Mouse (Mus musculus): ENCODE data around the gene Cerk.
"Not testable (repeated sequence)": the region's sequence is repeated elsewhere in the genome, so short reads cannot be mapped to it uniquely, and the experiment has no call there.

GRCm38 (mm10) chr15:86212193-86212592 lies 26.3 kb upstream of the Cerk start:
- TF ChIP-seq CTCF (conservative IDR thresholded peaks at IDR 0.05 in 1 of 2, IDR thresholded peaks at IDR 0.05 in 1 of 2; ENCODE audit: low read depth in 2 of 2, low read length in 2 of 2); HCFC1 (IDR thresholded peaks at IDR 0.05; ENCODE audit: low read depth, low read length); TBP (conservative IDR thresholded peaks at IDR 0.05; ENCODE audit: low read depth, low read length); MYC (IDR thresholded peaks at IDR 0.05; ENCODE audit: low read depth, low read length); MAX (IDR thresholded peaks at IDR 0.05; ENCODE audit: low read length); SMC3 (IDR thresholded peaks at IDR 0.05; ENCODE audit: low read depth, low read length); EP300 (IDR thresholded peaks at IDR 0.05; ENCODE audit: low read length); POLR2A (IDR thresholded peaks at IDR 0.05; ENCODE audit: low read depth, low read length); RCOR1 (conservative IDR thresholded peaks at IDR 0.05; ENCODE audit: low read depth, low read length); KAT2A (IDR thresholded peaks at IDR 0.05; ENCODE audit: insufficient replicate concordance, low read length); ZNF384 (IDR thresholded peaks at IDR 0.05; ENCODE audit: low read depth, low read length): not testable (repeated sequence)

Measured in CH12.LX (cell line).